Mouse (Mus musculus): Measurements from ENCODE around the gene Bcar1.

DNA sequence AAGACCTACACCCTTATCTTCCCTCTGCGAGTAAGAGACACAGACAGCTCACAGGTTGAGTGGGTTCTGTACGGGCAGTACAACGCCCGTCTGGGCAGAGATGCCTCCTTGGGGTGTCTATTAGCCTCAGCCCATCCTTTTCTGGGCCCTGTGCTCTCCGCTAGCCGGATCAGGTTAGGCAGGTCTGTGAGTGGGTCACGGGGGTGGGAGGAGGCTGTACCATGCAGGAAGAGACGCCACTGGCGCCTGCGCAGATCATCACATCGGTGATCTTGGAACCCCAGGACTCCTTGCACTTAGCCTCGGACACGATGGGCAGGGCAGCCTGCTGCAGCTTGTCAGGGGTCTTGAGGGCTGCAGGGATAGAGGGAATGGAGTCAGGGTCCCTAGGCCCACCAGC, 56.7 kb downstream of the Bcar1 start:
- 0 out of 2 replicates have a peak, but pooled peaks have one; percentile 18 for TF ChIP-seq CTCF (IDR thresholded peaks at IDR 0.05; ENCODE audit: control insufficient read depth, insufficient read depth, insufficient replicate concordance, low read depth, low read length)
- TF ChIP-seq POLR2A (IDR thresholded peaks at IDR 0.05; ENCODE audit: control insufficient read depth, low read depth, low read length): peak; percentile 11; the same call in 1 of the 2 replicates

Measured in testis, adult 2 months (tissue).